Mouse (Mus musculus): ENCODE measurements at regions not wholly inside any gene's neighbourhood (a gene's known extent, or its start where the extent isn't known, plus 50 kb on each side); places are given as distances from the start of the nearest gene placed in this dataset.
"Not testable (repeated sequence)": the region's sequence is repeated elsewhere in the genome, so short reads cannot be mapped to it uniquely, and the experiment has no call there.

DNA sequence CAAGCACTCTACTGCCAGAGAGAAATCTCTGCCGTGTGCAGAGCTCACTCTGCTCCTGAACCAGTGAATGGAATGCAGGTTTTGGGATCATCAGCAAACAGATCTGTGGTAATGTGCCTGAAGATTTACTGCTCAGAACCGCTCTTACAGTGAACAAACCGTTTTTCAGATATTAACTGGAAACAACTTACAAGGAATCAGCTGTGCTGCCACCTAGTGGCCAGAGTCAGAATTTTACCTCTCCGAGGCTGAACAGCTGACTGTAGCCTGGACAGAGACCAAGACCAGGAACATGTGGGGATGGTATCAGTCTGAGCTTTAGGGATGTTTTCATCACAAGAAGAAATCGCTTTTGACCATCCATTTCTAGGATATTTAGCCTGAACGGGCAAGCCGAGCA is 65.3 kb downstream of the Gm15023 start:
- DNase-seq (ENCODE audit: low spot score in 2 of 2) = not testable (repeated sequence)

DNA sequence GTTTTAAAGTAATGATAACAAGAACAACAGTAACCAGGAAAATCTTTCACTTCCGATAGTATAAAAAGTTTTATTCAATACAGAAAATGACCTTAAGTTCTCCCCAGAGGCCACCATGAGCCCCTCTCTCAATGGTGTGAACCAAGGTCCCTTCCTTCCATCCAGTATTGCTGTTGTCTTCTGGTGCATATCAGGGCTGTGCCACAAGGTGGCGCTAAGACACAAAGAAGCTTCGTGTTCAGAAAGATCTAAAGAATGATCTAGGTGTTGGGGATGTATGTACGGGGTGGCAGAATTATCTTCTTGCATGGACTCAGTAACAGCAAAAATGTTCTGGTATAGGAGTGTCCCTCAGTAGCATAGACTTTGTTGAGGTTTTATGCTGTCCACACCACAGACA is 66.6 kb downstream of the Gm15023 start:
- not testable (repeated sequence) for DNase-seq (ENCODE audit: low spot score in 2 of 2)

DNA sequence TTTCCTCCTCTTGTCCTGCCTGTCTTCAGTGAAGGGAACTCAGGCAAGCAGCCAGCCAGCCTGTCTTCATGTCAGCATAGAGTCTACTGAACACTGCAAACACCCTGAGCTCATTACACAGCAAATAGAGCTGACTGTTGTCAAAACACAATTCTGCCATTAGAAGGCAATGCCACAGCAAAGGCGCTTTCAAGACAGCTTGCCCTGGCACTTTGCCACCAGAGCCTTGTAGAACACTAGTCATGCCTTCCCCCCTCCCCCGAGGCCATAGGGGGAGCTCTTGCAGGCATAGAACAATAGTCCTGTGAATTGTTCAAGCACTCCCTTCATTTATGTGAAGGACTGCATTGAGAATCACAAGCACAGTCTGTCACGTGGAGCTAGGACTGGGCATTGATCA is 75.8 kb downstream of the Gm15023 start:
- DNase-seq (ENCODE audit: low spot score in 2 of 2) = no peak

DNA sequence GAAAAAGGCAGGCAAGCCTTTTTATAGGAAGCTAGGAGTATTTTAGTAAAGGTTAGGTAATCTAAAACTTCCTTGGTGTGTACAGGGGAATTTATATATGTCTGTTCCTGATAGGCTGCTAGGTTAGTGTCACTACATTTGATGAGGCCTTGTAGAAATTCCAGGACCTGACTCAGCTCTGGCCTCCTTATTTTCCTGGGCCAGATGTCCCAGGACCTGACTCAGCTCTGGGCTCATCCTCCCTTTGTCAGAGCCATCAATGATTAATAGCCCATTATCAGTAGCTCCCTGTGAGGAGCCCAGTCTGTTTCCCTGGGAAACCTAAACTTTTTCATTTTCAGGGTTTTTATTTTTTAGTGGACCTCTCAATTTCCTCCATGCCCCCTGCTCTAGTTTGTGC is 79.3 kb downstream of the Gm15023 start:
- DNase-seq (ENCODE audit: low spot score in 2 of 2) = no peak

DNA sequence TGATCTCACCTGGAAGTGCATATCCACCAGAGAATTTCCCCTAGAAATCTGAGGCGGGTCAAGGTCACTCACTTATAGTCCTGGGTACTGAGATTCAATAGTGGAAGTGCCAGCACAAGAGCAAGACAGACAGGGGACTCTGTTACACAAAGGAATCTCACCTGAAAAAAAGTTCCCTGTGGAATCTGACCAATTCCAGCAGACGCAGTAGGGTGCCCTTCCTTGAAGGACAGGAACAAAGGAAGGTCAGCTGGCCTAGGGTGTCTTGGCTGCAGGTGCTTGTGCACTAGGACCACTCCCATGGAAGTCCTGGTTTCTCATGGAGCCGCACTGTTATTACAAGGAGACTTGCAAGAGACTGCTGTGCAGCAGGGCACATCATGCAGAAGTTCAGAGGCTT is 81.2 kb downstream of the Gm15023 start:
- no peak for DNase-seq (ENCODE audit: low spot score in 2 of 2)

DNA sequence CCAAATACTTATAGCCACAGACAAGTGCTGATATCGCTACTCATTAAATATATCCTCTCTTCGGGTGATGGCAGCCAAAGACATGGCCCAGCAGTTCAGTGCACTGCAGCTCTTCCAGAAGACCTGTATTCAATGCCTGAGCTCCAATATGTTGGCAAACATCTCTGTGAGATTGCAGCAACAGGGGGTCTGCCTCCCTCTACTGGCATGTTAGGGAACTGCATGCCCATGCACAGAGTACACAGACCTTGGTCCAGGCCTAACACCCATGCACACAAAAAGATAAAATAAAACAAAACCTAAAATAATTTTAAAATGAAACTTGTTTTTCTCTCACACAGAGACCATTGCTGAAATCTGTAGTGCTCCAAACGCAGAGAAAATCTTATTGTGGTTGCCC is 82.1 kb upstream of the Zmat1 start:
- DNase-seq (ENCODE audit: low spot score in 2 of 2) = peak in 1 of 2 experiments; percentile 35

DNA sequence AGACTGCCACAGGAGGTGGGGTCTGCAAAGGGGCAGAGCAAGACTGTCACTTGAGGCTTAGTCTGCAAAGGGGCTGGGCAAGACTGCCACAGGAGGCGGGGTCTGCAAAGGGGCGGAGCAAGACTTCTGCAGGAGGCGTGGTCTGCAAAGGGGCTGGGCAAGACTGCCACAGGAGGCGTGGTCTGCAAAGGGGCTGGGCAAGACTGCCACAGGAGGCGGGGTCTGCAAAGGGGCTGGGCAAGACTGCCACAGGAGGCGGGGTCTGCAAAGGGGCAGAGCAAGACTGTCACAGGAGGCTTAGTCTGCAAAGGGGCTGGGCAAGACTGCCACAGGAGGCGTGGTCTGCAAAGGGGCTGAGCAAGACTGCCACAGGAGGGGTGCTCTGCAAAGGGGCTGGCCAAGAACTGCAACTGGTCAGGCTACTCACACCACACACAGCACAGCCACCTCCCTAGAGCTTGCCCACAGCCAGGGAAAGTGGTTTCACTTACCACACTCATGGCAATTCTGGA is 78.1 kb upstream of the Zmat1 start:
- peak in 1 of 2 experiments; percentile 35 for DNase-seq (ENCODE audit: low spot score in 2 of 2)

DNA sequence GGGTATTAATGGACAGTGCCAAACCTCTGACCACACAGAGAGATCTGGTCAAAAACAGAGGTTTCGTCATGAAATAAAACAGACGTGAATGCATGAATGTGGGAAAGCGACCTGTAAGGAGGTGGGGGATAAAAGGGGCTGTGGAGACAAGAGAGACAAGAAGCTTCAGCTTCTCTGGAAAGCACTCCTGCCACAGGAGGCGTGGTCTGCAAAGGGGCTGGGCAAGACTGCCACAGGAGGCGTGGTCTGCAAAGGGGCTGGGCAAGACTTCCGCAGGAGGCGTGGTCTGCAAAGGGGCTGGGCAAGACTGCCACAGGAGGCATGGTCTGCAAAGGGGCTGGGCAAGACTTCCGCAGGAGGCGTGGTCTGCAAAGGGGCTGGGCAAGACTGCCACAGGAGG is 77.6 kb upstream of the Zmat1 start:
- peak in 1 of 2 experiments; percentile 1 for DNase-seq (ENCODE audit: low spot score in 2 of 2)

DNA sequence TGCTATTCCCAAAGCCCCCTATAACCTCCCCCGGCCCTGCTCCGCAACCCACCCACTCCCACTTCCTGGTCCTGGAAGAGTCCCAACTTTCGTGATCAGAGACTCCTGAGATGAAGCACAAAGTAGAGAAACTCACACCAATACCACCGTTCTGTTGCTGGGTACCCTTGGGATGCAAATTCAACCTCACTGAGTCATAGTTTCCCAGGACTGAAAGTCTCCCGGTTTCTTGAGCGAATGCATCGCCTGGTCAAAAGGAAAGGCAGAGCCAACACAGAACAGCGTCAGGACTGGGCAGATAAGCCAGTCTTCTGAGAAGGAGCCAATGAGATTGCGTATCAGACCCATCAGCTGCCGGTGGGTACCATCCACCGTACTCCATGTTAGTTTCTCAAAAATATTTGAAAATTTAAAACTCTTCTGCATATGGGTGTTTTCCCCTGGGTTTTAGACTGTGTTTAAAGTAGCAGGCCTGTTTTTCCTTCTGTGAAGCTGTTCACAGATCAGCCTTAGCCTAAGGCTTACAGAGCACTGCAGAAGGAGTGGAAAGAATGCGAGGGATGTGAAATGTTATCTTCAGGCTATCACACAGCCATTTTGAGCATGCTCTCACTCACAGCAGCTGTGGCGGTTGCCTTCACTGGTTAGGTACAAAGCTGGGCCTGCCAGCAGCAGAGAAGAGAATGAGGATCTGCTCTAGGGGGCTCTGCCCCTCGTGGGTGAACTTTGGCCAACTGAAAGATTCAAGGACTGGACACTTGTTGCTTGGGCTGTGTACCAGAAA is 77.0 kb upstream of the Zmat1 start:
- not testable (repeated sequence) for DNase-seq (ENCODE audit: low spot score in 2 of 2)

DNA sequence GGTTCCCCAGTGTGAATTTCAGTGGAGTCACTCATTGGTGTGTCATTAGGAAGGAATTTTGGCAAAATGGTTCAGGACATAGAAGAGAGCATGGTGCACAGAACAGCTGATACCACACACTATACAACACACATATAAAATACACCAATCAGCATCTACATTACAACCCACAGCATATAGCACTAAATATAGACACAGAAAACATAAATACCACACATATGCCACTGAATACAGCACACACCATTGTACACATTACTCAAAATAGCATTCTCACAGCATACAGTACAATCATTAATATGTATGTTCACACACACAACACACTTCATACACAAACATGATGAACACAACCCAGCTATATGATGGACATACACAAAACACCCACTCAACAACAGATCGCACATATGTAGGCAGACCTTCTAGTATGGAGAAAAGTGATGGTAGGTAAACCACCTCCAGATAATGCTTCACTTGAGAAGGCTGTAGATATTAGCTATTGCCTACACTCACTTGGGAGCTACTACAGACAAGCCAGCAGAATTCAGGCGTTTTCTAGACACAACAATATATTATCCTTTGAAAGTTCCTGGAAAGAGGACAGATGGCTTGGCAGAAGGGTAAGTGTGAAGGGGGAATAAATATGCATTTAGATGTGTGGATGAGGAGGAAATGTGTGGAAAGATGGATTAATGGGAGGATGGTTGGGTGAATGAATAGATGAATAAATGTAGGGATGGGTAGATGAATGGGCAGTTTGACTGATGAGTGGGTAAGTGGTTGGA is 71.6 kb upstream of the Zmat1 start:
- no peak for DNase-seq (ENCODE audit: low spot score in 2 of 2)

DNA sequence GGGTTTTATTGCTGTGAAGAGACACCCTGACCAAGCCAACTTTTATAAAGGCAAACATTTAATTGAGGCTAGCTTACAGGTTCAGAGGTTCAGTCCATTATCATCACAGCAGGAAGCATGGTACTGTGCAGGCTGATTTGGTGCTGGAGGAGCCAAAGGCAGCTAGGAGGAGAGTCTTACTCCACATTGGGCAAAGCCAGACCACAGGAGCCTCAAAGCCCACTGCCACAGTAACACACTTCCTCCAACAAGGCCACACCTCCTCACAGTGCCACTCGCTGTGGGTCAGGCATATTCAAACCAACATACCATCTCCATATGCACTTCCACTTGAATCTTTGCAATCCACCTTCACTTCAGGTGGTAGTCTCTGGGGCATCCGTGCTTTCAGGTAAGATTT is 70.4 kb upstream of the Zmat1 start:
- no peak for DNase-seq (ENCODE audit: low spot score in 2 of 2)

DNA sequence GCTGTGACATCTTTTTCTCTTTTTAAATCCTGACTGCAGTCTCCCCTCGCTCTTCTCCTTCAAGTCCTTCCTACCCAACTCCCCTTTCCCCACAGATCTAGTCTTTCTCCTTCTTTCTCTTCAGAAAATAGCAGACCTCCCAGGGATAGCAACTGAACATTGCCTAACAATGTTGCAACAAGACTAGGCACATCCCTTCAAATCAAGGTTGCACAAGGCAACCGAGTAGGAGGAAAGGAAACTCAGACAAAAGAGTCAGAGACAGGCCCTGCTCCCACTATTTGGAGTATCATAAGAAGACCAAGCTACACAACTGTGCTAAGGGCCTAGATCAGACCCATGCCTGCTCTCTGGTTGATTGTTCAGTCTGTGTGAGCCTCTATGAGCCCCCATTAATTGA is 66.9 kb upstream of the Zmat1 start:
- DNase-seq (ENCODE audit: low spot score in 2 of 2) = no peak

DNA sequence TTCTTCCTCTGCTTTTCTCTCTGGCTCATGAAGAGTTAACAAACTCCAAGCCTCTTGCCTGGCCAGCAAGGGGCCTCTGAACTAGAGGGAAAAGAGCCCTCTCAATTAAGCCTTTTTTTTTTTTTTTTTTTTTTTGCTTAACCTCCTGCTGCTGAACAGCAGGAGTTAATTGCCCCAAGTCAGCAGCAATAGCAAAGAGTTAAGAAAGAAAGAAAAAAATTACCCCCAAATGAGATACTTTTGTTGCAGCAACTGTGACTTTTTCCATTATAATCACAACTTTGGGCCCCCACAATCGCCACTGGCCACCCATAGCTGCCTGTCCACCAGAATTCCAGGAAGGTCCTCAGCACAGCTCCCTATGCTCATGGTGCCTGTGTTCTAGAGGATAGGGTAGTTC is 60.4 kb upstream of the Zmat1 start:
- no peak for DNase-seq (ENCODE audit: low spot score in 2 of 2)

DNA sequence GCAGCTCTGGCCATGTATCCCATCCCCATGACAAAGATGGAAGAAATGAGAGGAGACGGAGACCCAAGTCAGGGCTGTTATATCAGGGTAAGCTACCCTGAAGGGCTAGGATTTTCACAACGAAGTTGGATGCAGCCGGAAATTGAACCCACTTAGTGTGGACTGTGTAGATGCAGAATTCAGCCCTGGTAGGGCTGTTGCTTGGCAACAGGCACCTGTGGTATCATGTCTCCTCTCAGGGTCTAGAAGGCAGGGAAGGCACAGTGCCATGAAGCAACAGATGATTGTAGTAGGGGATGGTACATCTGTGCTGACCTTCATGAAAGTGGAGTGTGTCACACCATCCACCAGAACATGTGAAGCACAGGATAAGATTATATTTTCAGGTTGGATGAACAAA is 51.2 kb upstream of the Zmat1 start:
- DNase-seq (ENCODE audit: low spot score in 2 of 2) = no peak

DNA sequence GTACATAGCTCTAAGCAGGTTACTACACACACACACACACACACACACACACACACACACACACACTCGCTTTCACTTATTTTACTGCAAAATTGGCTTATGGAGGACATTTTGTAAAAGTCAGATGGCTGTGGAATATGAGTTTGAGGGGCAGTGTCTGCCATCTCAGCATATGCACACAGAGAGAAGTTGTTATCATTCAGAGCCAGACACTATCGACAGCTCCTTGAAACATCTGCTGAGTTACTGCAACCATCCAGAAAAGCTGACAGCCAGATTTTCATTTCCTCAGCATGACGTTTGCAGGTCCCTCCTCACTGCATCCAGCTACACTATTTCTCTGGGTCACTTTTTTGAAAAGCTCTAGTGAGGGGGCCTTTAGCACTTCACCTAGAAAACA is 49.9 kb upstream of the Zmat1 start:
- no peak for DNase-seq (ENCODE audit: low spot score in 2 of 2)

Measured in heart, adult 9 months (tissue).